Mouse (Mus musculus): ENCODE measurements at regions not wholly inside any gene's neighbourhood (a gene's known extent, or its start where the extent isn't known, plus 50 kb on each side); places are given as distances from the start of the nearest gene placed in this dataset.

DNA sequence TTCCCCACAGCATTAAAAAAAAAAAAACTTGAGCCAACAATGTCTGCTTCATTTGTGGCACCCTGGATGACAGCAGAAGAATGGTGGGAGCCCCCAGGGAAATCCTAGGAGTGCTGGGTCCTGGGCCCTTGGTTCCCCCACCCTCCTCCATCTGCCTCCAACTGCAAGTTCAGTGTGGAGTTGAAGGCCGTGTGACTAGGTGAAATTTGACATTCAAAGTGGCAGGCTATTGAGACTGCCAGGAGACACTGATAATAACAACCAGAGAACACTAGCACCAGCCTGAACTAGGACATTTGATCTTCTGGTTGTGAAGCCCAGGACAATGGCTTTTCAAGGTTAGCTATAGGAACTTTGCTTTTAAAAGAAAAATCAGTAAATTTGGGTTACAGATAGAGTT is 74.0 kb downstream of the Adamts15 start:
- Histone ChIP-seq H3K4me3 (replicated peaks; ENCODE audit: extremely low read depth, low read depth, low read length) (no peak overlapping the region), H3K4me1 (ENCODE audit: control insufficient read depth, insufficient read depth, low read length) (no peaks in the 10 kb centered on the region)
- no peak for DNase-seq
- 44% methylated on average over 1 of the region's 1 CpGs for WGBS
- TF ChIP-seq CTCF (IDR thresholded peaks at IDR 0.05; ENCODE audit: insufficient read depth, low read length) (no peak), POLR2A (IDR thresholded peaks at IDR 0.05; ENCODE audit: borderline replicate concordance, extremely low read depth, low read depth, low read length) (no peak)

DNA sequence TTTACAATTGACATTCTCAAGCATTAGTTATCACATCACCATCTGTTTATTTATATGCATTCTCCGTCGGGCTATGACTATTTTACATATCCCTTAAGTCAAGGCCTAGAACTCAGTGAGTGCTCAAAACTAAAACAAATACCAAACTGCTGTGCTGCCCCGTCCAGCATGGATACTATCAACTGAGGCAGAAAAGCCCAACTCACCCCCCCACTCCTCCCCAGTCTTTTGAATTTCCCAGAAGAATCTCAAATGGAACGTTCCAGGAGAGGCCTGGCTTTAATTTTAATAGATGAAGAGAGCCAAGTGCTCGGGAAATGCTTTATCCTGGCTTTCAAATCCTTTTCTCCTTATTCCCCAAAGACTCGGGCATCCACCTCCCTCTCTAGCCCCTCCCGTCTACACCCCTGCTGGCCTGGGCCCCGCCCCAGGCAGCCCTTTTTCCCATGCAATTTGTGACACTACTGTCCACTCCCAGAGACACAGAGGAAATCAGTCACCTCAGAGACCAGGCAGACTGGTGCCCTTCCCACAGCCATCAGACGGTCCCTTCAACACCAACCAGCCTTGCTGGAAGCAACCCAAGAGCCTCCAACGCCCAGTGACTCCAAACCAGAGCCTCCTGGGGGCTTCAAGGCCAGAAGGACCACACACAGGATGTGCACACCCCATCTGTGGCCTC is 76.5 kb downstream of the Adamts15 start:
- Histone ChIP-seq H3K4me3 (replicated peaks; ENCODE audit: extremely low read depth, low read depth, low read length) (no peak overlapping the region), H3K4me1 (ENCODE audit: control insufficient read depth, insufficient read depth, low read length) (no peaks in the 10 kb centered on the region)
- no peak for DNase-seq
- 58% methylated on average over 10 of the region's 10 CpGs for whole genome bisulfite sequencing
- TF ChIP-seq POLR2A (IDR thresholded peaks at IDR 0.05; ENCODE audit: borderline replicate concordance, extremely low read depth, low read depth, low read length) (no peak), CTCF (IDR thresholded peaks at IDR 0.05; ENCODE audit: insufficient read depth, low read length) (no peak)

DNA sequence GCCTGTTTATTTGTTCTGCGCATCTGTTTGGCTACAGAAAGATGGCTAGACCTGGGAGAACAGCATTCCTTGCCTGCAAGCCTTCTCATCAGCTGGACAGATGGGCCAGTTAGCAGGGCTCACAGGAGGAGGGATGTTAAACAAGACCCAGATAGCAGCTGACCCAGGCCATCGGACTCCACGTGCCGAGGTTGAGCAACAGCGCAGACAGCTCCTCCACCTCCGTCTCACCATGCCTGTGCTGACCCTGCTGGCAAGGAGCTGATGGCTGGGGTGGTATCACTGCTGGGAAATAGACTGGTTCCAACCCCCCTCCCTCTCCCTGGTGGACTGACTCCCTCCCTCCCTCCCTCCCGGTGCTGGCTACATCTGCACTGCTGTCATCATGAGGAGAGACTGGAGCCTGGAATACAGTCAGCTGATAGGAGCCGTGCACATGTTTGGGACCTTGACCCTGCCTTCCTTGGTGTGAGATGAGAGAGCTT is 78.1 kb downstream of the Adamts15 start:
- peak; percentile 44 for DNase-seq
- Histone ChIP-seq H3K4me3 (replicated peaks; ENCODE audit: extremely low read depth, low read depth, low read length) (no peak overlapping the region), H3K4me1 (ENCODE audit: control insufficient read depth, insufficient read depth, low read length) (no peaks in the 10 kb centered on the region)
- WGBS: 32% methylated on average over 8 of the region's 8 CpGs
- TF ChIP-seq CTCF (IDR thresholded peaks at IDR 0.05; ENCODE audit: insufficient read depth, low read length) (no peak), POLR2A (IDR thresholded peaks at IDR 0.05; ENCODE audit: borderline replicate concordance, extremely low read depth, low read depth, low read length) (no peak)

GRCm38 (mm10) chr9:30834908-30835307 is 87.3 kb downstream of the Adamts15 start:
- no peak for DNase-seq
- Histone ChIP-seq H3K4me1 (ENCODE audit: control insufficient read depth, insufficient read depth, low read length) (peaks cover 2% of the 10 kb centered on the region; the same call in 1 of the 2 replicates), H3K4me3 (replicated peaks; ENCODE audit: extremely low read depth, low read depth, low read length) (no peak overlapping the region)
- WGBS: 42% methylated on average over 4 of the region's 4 CpGs
- TF ChIP-seq POLR2A (IDR thresholded peaks at IDR 0.05; ENCODE audit: borderline replicate concordance, extremely low read depth, low read depth, low read length): no peak
- TF ChIP-seq CTCF (IDR thresholded peaks at IDR 0.05; ENCODE audit: insufficient read depth, low read length): no peak

DNA sequence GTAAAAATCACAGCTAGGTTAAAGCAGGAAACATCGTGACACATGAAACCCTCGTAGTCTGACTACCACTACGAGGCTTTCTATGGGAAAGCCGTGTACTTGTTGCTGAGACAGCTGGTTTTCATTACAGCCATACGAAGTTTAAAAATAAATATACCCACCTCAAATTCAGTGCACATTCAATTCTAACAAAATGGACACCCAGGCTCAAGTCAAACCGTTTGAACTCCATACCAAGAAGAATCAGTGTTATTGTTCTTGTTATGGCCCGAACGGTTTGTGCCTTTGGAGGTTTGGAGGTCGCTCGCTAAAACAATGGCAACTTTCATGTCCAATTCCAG is 87.7 kb downstream of the Adamts15 start:
- Histone ChIP-seq H3K4me3 (replicated peaks; ENCODE audit: extremely low read depth, low read depth, low read length) (no peak overlapping the region), H3K4me1 (ENCODE audit: control insufficient read depth, insufficient read depth, low read length) (peaks cover 2% of the 10 kb centered on the region; the same call in 1 of the 2 replicates)
- 55% methylated on average over 10 of the region's 10 CpGs for WGBS
- TF ChIP-seq POLR2A (IDR thresholded peaks at IDR 0.05; ENCODE audit: borderline replicate concordance, extremely low read depth, low read depth, low read length) (no peak), CTCF (IDR thresholded peaks at IDR 0.05; ENCODE audit: insufficient read depth, low read length) (no peak)
- no peak for DNase-seq

GRCm38 (mm10) chr9:30833836-30834564 is 88.3 kb downstream of the Adamts15 start:
- Histone ChIP-seq H3K4me3 (replicated peaks; ENCODE audit: extremely low read depth, low read depth, low read length) (no peak overlapping the region), H3K4me1 (ENCODE audit: control insufficient read depth, insufficient read depth, low read length) (peaks cover 2% of the 10 kb centered on the region; the same call in 1 of the 2 replicates)
- DNase-seq: no peak
- WGBS: 68% methylated on average over 15 of the region's 15 CpGs
- TF ChIP-seq CTCF (IDR thresholded peaks at IDR 0.05; ENCODE audit: insufficient read depth, low read length) (no peak), POLR2A (IDR thresholded peaks at IDR 0.05; ENCODE audit: borderline replicate concordance, extremely low read depth, low read depth, low read length) (no peak)

DNA sequence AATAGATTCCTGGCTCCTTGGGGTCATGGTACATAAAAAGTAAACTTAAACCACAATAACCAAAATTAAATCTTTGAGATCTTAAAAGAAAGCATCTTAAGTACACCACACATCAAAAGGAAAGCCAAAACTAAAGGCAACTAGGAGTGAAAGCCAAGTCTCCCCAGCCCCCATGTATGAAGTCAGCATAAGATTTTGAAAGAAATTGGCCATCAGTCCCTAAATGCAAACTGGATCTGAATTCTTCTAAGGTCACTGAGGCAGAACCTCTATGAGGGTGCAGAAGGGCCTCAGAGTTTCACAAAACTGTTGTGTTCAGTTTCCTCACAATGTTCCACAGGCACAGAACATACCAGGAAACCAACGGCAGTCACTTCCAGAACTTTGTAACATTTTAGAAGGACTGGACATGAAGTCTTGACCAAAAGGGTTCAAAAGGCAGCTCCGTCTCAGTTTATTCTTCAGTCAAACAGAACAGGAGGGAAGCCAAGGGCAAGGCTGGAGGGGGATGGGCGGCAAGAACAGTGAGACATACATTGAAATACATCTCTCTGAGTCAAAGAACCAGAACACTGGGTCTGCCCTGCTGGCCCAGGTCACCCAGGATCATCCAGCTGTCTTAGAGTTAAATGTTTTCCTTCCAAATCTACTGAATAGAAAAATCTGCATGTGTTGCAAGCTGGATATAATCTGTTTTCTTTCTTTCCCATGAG is 92.9 kb downstream of the Adamts15 start:
- no peak for TF ChIP-seq CTCF (IDR thresholded peaks at IDR 0.05; ENCODE audit: insufficient read depth, low read length)
- TF ChIP-seq POLR2A (IDR thresholded peaks at IDR 0.05; ENCODE audit: borderline replicate concordance, extremely low read depth, low read depth, low read length): no peak
- WGBS: 65% methylated on average over 3 of the region's 3 CpGs
- Histone ChIP-seq H3K4me3 (replicated peaks; ENCODE audit: extremely low read depth, low read depth, low read length) (no peak overlapping the region), H3K4me1 (ENCODE audit: control insufficient read depth, insufficient read depth, low read length) (peaks cover 2% of the 10 kb centered on the region; the same call in 1 of the 2 replicates)
- DNase-seq: no peak

GRCm38 (mm10) chr9:30827780-30828179 is 94.5 kb downstream of the Adamts15 start:
- WGBS: 66% methylated on average over 1 of the region's 1 CpGs
- Histone ChIP-seq H3K4me3 (replicated peaks; ENCODE audit: extremely low read depth, low read depth, low read length) (no peak overlapping the region), H3K4me1 (ENCODE audit: control insufficient read depth, insufficient read depth, low read length) (no peaks in the 10 kb centered on the region)
- DNase-seq: no peak
- TF ChIP-seq CTCF (IDR thresholded peaks at IDR 0.05; ENCODE audit: insufficient read depth, low read length) (no peak), POLR2A (IDR thresholded peaks at IDR 0.05; ENCODE audit: borderline replicate concordance, extremely low read depth, low read depth, low read length) (no peak)

DNA sequence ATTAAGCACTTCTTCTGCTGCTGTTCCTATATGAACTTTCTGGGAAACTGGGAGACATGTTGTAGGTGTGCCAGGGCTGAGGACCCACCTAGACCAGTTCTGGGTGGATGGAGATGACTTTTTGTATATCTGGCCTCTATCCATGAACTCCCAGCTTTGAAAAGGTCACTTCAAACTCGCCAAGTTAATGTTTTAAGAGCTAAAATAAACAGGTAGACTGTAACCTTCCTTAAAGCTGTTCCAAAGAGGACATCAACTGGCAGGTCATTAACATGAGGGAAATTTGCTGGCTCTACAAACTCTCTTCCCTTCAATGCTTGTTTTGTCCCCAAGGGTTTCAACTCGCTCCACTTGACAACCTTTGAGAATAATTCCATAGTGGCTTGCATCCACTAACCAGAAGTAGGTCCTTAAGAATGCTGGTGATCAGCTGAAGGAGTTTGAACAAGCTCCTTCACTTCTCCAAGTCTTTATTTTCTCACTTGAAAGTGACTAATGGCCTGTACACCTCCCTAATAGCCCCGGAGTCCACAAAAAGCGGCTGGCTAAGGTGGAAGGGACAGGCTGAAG is 98.1 kb downstream of the Adamts15 start:
- DNase-seq: peak; percentile 17
- TF ChIP-seq CTCF (IDR thresholded peaks at IDR 0.05; ENCODE audit: insufficient read depth, low read length) (no peak), POLR2A (IDR thresholded peaks at IDR 0.05; ENCODE audit: borderline replicate concordance, extremely low read depth, low read depth, low read length) (no peak)
- H3K4me3 ChIP-seq (replicated peaks; ENCODE audit: extremely low read depth, low read depth, low read length): no peak overlapping the region
- no peaks in the 10 kb centered on the region for H3K4me1 ChIP-seq (ENCODE audit: control insufficient read depth, insufficient read depth, low read length)
- 42% methylated on average over 4 of the region's 4 CpGs for WGBS
